Comparison of ENCODE assay signal across 12 mouse cellular contexts in genomic region chr13:80519792-80520191, GRCm38 (mm10).
DNase-seq lines count a peak whose midpoint lies in the region; ATAC-seq lines count a peak whose summit lies in the region.
"Had no signal": no experiment of that assay in that cellular context is flagged by ENCODE, and none has a peak within 500 bp of the region (broad histone marks: within the 10 kb centered on the region; RNA-seq: fewer than 3 reads in every experiment).

No protein-coding gene starts in this region.

- H3K9me3 ChIP-seq in forebrain, embryonic 15.5 days: no peaks in the 10 kb centered on the region
- H3K9me3 ChIP-seq in forebrain, embryonic 10.5 days: no peaks in the 10 kb centered on the region
- H3K9me3 ChIP-seq: heart, embryonic 10.5 days; limb, embryonic 15.5 days had no signal

- H3K27ac ChIP-seq in forebrain, embryonic 15.5 days (replicated peaks): no peak overlapping the region
- H3K27ac ChIP-seq in forebrain, embryonic 10.5 days: no peak overlapping the region
- H3K27ac ChIP-seq: heart, embryonic 10.5 days; limb, embryonic 15.5 days had no signal

- peak; percentile 70; the same call in 1 of the 2 replicates for ATAC-seq in forebrain, embryonic 15.5 days (replicated peaks)

- no peak overlapping the region for H3K9ac ChIP-seq in forebrain, embryonic 15.5 days (replicated peaks)
- H3K9ac ChIP-seq: limb, embryonic 15.5 days had no signal

- no peaks in the 10 kb centered on the region for H3K36me3 ChIP-seq in forebrain, embryonic 15.5 days
- no peaks in the 10 kb centered on the region for H3K36me3 ChIP-seq in forebrain, embryonic 10.5 days (replicated peaks)
- H3K36me3 ChIP-seq: heart, embryonic 10.5 days; limb, embryonic 15.5 days had no signal

- no peak overlapping the region for H3K4me3 ChIP-seq in forebrain, embryonic 15.5 days
- no peak overlapping the region for H3K4me3 ChIP-seq in forebrain, embryonic 10.5 days
- H3K4me3 ChIP-seq: heart, embryonic 10.5 days; limb, embryonic 15.5 days had no signal

- DNase-seq in forebrain, embryonic 10.5 days (ENCODE audit: extremely low spot score, low spot score): no peak
- peak; percentile 2 for DNase-seq in lung, postnatal 10 days
- no peak for DNase-seq in lung, postnatal 36 days
- DNase-seq in 3T3-L1 (ENCODE audit: low read depth, low spot score): peak; percentile 48
- peak; percentile 58 for DNase-seq in adrenal gland, postnatal 10 days
- DNase-seq in layer of hippocampus, postnatal 36 days: no peak
- no peak for DNase-seq in urinary bladder, postnatal 10 days (ENCODE audit: low spot score)
- DNase-seq: kidney, postnatal 10 days had no signal

- 57% methylated on average over 4 of the region's 4 CpGs for WGBS in forebrain, embryonic 15.5 days
- 84% methylated on average over 4 of the region's 4 CpGs for WGBS in forebrain, embryonic 10.5 days

- H3K4me2 ChIP-seq in forebrain, embryonic 15.5 days (replicated peaks): no peak overlapping the region
- H3K4me2 ChIP-seq: limb, embryonic 15.5 days had no signal

- peaks cover 3% of the 10 kb centered on the region; the same call in 1 of the 2 replicates for H3K4me1 ChIP-seq in forebrain, embryonic 15.5 days
- peaks cover 4% of the 10 kb centered on the region for H3K4me1 ChIP-seq in forebrain, embryonic 10.5 days
- H3K4me1 ChIP-seq: heart, embryonic 10.5 days; limb, embryonic 15.5 days had no signal

- no peaks in the 10 kb centered on the region for H3K27me3 ChIP-seq in forebrain, embryonic 15.5 days
- H3K27me3 ChIP-seq in forebrain, embryonic 10.5 days (ENCODE audit: poor library complexity, severe bottlenecking): no peaks in the 10 kb centered on the region
- H3K27me3 ChIP-seq: CH12.LX; limb, embryonic 15.5 days had no signal

Comparison
In these comparisons a context has a peak if more than half of its experiments do, and no peak if none do; other contexts are left out.
1. DNase-seq: peak in lung, postnatal 10 days (single experiment), 3T3-L1 (single experiment) and adrenal gland, postnatal 10 days (single experiment); none in forebrain, embryonic 10.5 days (single experiment), lung, postnatal 36 days (single experiment), layer of hippocampus, postnatal 36 days (0 of 2) and urinary bladder, postnatal 10 days (single experiment).